Mouse (Mus musculus) neural tube, embryonic 15.5 days (tissue): Measurements from ENCODE around the gene Tspan32. TPM values are rescaled to one million over a fixed set of nuclear protein-coding genes. Genes with fewer than 3 reads are reported as not detected.

Experiments
- ATAC-seq: fragments of 200-750 bp; cut with Nextera tagmentation; 2 replicates; pipeline ENCODE4 v1.8.0; 2017; ENCODE audit warnings: mild to moderate bottlenecking, moderate TSS enrichment, moderate library complexity; ENCODE audit not compliant: low FRiP score
- H3K27ac ChIP-seq: fragments of 300-500 bp; sonication (generic); replicated peaks from 2 replicates; pipeline ENCODE4 v1.5.1; 2015; ENCODE audit warnings: mild to moderate bottlenecking, inconsistent platforms
- H3K27me3 ChIP-seq: fragments of 300-500 bp; sonication (generic); replicated peaks from 2 replicates; pipeline ENCODE4 v1.6.1; 2015; ENCODE audit warnings: inconsistent platforms
- H3K36me3 ChIP-seq: fragments of 300-500 bp; sonication (generic); 2 replicates; pipeline ENCODE4 v1.6.1; 2015; ENCODE audit warnings: inconsistent platforms
- H3K4me1 ChIP-seq: fragments of 300-500 bp; sonication (generic); 2 replicates; pipeline ENCODE4 v1.6.1; 2015; ENCODE audit warnings: inconsistent platforms
- H3K4me2 ChIP-seq: fragments of 300-500 bp; sonication (generic); 2 replicates; pipeline ENCODE4 v1.6.1; 2015; ENCODE audit warnings: inconsistent platforms, mild to moderate bottlenecking, moderate library complexity
- H3K4me3 ChIP-seq: fragments of 300-500 bp; sonication (generic); replicated peaks from 2 replicates; pipeline ENCODE4 v1.5.1; 2015; ENCODE audit warnings: mild to moderate bottlenecking, inconsistent platforms
- H3K9ac ChIP-seq: fragments of 300-500 bp; sonication (generic); replicated peaks from 2 replicates; pipeline ENCODE4 v1.6.1; 2015; ENCODE audit warnings: mild to moderate bottlenecking, inconsistent platforms
- H3K9me3 ChIP-seq: fragments of 300-500 bp; sonication (generic); replicated peaks from 2 replicates; pipeline ENCODE4 v1.6.1; 2016; ENCODE audit warnings: inconsistent platforms
- WGBS: fragments of 180-500 bp; shearing (Covaris S2); methylation state at CpG from one replicate; pipeline ENCODE4 v1.1.7; 2015; ENCODE audit warnings: mixed read lengths; 5-methylcytosine and 5-hydroxymethylcytosine counted together
- polyA plus RNA-seq: library from polyadenylated mRNA; unstranded; fragments of >200 nt; fragmentation: Nextera tagmentation; extraction: Ambion mirVana; gene quantifications from 2 replicates; pipeline ENCODE4 v1.2.1, GENCODE M21; 2015

Gene Tspan32
- polyA plus RNA-seq, 1 experiment from 2014 or later: 0.51 TPM

DNA sequence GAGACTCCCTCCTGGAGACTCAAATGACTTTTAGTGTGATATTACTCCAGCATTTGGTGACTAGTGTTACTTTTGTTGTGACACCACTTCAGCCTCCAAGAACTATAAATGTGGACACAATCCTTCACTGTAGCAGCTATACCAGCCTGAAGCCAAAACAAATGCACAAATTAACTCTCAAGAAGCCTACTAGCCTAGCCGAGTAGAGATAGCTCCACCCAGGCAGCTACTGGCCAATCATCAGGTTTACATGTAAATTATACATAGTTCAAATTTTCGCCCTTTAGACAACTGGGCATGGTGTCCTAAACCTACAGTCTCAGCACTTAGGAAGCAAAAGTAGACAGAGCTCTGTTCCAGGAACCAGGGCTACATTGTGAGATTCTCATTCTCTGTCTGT lies 46.5 kb downstream of the Tspan32 start:
- 84% methylated on average over 2 of the region's 2 CpGs for WGBS
- Histone ChIP-seq H3K36me3 (no peaks in the 10 kb centered on the region), H3K27me3 (no peaks in the 10 kb centered on the region), H3K4me2 (no peak overlapping the region), H3K9me3 (no peaks in the 10 kb centered on the region), H3K4me1 (peaks cover 38% of the 10 kb centered on the region), H3K4me3 (no peak overlapping the region), H3K9ac (no peak overlapping the region), H3K27ac (no peak overlapping the region)
- no peak for ATAC-seq

DNA sequence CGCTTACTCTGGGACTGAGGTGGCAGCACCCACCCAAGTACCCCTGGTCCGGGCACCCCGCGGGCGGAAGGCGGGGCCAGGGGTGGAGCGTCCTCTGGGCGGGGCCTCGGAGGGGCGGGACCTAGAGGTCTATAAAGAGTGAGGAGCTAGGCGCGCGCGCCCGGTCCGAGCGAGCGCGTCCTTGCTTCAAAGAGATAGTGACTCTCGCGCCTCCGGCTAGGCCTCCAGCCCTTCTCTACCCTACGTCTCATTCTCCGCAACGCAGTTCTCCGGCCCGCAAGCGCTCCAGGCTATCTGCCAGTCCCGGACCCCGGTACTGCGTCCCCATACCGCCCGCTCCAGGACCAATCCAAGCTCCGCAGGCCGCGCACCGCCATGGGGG lies 47.8 kb downstream of the Tspan32 start, which contains the start of gene Cd81:
TSS of gene Cd81 (plus strand) at position 114 of the 382 bp plus-strand sequence.
- peak; percentile 82 for ATAC-seq

DNA sequence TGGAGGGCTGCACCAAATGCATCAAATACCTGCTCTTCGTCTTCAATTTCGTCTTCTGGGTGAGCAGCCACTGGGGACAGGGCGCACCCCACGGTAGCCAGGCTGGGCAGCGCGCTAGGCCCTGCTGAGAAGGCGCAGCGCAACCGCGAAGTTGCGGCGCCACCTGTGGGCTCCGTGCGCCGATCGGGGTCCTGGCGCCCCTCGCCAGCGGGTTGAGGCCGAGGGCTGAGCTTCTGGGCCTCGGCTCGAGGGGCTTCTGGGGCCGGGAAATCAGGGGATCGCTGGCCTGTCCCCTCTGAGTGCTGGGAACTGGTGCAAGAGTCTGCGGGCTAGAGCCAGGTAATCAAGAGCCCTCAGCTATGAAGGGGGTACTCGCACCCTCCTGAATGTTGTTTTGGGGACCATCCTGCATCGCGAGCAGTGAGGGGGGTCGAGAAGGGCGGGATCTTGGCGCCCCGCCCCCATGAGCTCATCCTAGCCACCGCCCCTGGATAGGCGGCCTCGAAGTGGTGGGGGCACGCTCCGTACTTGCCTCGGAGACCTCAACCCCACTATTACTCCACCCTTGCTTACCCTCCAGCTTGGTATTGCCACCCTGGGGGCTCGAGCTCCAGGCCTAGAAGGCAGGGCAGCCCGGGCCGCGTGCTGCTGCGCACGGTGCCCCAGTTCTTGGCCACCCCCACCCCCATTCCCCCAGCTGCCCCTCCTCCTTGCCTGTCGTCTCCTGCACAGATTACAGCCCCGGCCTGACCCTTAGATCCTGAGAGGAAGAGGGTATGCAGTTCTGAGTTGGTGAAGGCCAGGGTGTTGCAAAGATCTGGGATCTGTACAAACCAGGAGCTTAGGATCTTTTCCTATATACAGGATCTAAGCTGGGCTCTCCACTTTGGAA lies 48.4 kb downstream of the Tspan32 start:
- H3K9me3 ChIP-seq: no peaks in the 10 kb centered on the region
- peak overlapping the region; percentile 87 for H3K4me3 ChIP-seq
- peaks cover 57% of the 10 kb centered on the region for H3K4me1 ChIP-seq
- no peaks in the 10 kb centered on the region for H3K36me3 ChIP-seq
- peak overlapping the region; percentile 70 for H3K4me2 ChIP-seq
- no peaks in the 10 kb centered on the region for H3K27me3 ChIP-seq
- peak overlapping the region; percentile 93 for H3K9ac ChIP-seq
- under 1% methylated on average over 40 of the region's 46 CpGs for WGBS
- peak; percentile 90 for ATAC-seq
- peak overlapping the region; percentile 88 for H3K27ac ChIP-seq

More for the DNA sequence above, 47.8 kb downstream of the Tspan32 start, which contains the start of gene Cd81:
- H3K27ac ChIP-seq: peak within 1 kb of the TSS; percentile 88
- peak within 1 kb of the TSS; percentile 70 for H3K4me2 ChIP-seq
- no peaks in the 10 kb centered on the region for H3K27me3 ChIP-seq
- peak within 1 kb of the TSS; percentile 93 for H3K9ac ChIP-seq
- H3K4me3 ChIP-seq: peak within 1 kb of the TSS; percentile 87
- H3K9me3 ChIP-seq: no peaks in the 10 kb centered on the region
- H3K36me3 ChIP-seq: no peaks in the 10 kb centered on the region
- WGBS: 0% methylated on average over 37 of the region's 37 CpGs
- peaks cover 51% of the 10 kb centered on the region for H3K4me1 ChIP-seq

DNA sequence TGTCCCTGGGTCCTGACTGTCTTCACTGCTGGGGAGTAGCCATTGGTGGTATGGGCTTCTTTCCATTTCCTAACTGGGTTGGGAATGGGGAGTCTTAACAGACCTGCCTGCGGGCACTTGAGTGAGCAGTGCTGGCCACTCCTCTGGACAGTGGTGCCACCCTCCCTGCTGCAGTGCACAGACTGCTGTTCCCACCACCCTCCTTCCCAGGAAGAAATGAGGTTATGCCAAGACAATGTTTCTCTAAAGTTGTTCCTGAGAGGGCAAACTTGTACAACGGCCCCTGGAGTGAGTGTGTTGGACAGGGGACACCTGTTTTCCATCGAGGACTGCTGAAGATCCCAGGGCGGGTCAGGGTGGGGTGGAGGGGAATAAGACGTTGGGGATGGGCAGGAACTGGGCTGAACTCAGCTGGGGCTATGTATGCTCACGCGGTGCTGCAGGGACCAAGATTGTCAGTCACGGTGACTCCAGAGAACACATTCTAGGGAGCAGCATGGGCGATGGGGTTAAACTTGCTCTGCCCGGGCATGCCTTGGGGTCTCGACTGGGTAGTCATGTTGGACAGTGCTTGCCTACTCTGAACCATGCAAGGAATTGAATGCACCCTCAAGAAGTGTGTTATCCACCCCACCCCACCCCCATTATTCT lies 49.2 kb downstream of the Tspan32 start:
- H3K36me3 ChIP-seq: no peaks in the 10 kb centered on the region
- no peaks in the 10 kb centered on the region for H3K9me3 ChIP-seq
- H3K4me1 ChIP-seq: peaks cover 65% of the 10 kb centered on the region
- H3K4me3 ChIP-seq: peak overlapping the region; percentile 87
- H3K27me3 ChIP-seq: no peaks in the 10 kb centered on the region
- peak overlapping the region; percentile 93 for H3K9ac ChIP-seq
- H3K4me2 ChIP-seq: peak overlapping the region; percentile 70
- 62% methylated on average over 11 of the region's 11 CpGs for WGBS
- ATAC-seq: 0 out of 2 replicates have a peak, but pooled peaks have one; percentile 23
- peak overlapping the region; percentile 88 for H3K27ac ChIP-seq

DNA sequence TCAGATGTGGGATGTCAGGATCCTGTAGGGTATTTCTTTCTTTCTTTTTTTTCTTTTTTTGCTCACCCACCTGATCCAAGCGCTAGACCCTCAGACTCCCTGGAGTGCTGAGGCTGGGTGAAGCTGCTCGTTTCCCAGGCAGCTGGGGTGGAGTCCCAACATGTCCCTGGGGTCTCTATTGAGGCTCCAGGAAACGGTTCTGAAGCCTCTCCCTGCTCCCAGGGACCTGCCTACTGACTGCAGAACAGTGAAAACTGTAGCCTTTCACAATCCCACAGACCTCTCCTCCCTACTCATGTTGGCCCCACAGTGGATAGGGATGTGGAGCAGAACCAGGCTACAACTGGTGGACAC lies 49.7 kb downstream of the Tspan32 start:
- Histone ChIP-seq H3K4me1 (peaks cover 69% of the 10 kb centered on the region), H3K4me3 (peak overlapping the region; percentile 87), H3K4me2 (peak overlapping the region; percentile 70), H3K27me3 (no peaks in the 10 kb centered on the region), H3K9me3 (no peaks in the 10 kb centered on the region), H3K27ac (no peak overlapping the region), H3K36me3 (no peaks in the 10 kb centered on the region), H3K9ac (peak overlapping the region; percentile 93)
- 24% methylated on average over 3 of the region's 3 CpGs for WGBS
- ATAC-seq: no peak

DNA sequence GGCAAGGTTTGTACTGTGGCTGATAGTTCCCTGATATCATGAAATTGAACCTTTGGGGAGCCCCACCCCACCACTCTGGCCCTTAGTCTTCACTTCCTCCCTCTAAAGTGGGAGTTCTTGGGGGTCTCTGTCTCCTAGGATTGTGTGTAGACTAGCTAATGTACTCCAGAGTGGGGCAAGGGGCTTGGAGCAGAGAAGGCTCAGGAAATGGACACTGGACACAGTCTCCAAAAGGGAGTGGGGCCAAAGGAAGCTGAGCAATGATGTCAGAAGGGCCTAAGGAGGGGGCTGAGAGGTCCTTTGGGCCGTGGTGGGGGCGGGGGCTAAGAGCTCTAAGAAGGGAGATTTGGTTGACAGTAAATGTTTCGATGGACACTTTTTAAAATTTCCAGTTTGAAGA lies 50.2 kb downstream of the Tspan32 start:
- Histone ChIP-seq H3K9me3 (no peaks in the 10 kb centered on the region), H3K27me3 (no peaks in the 10 kb centered on the region), H3K36me3 (no peaks in the 10 kb centered on the region), H3K4me1 (peaks cover 71% of the 10 kb centered on the region), H3K4me2 (peak overlapping the region; percentile 70), H3K27ac (peak overlapping the region; percentile 48), H3K4me3 (peak overlapping the region; percentile 87), H3K9ac (peak overlapping the region; percentile 93)
- ATAC-seq: no peak
- 91% methylated on average over 3 of the region's 3 CpGs for WGBS

DNA sequence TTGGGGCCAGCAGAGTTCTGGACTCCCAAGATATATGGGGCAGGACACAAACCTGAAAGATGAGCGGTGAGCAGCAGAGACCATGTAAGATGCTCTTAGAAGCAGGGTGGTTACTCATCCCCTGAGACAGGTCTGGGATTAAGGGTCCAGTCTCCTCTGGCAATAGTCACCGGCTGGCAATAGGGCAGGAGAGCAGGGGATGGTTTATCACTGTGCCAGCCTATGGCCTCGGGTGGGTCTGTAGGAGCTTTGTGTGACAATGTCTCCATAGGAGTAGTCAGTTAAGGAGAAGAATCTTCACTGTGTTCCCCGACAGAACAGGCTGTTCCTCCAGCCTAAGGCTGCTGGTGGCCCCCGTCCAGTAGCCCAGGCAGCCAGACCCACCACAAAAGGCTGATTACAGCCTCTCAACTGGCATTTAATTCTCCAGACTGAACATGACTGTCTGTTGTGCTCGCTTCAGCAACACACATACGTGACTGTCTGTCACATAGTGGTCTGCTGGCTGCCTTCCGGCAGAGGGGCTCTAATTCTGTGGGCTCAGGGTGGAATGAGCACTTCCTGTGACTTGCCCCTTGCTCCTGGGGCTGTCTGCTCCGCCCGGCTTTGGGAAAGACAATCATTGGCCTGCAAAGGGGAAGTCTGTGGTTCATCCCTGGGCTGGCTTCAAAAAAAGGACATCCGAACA lies 50.8 kb downstream of the Tspan32 start:
- Histone ChIP-seq H3K9me3 (no peaks in the 10 kb centered on the region), H3K36me3 (0 out of 2 replicates have a peak, but pooled peaks cover 1% of the 10 kb centered on the region), H3K4me3 (peak overlapping the region; percentile 87), H3K4me2 (peak overlapping the region; percentile 70), H3K27me3 (no peaks in the 10 kb centered on the region), H3K4me1 (peaks cover 77% of the 10 kb centered on the region), H3K27ac (peak overlapping the region; percentile 48), H3K9ac (peak overlapping the region; percentile 93; the same call in 1 of the 2 replicates)
- ATAC-seq: no peak
- WGBS: 68% methylated on average over 11 of the region's 11 CpGs

DNA sequence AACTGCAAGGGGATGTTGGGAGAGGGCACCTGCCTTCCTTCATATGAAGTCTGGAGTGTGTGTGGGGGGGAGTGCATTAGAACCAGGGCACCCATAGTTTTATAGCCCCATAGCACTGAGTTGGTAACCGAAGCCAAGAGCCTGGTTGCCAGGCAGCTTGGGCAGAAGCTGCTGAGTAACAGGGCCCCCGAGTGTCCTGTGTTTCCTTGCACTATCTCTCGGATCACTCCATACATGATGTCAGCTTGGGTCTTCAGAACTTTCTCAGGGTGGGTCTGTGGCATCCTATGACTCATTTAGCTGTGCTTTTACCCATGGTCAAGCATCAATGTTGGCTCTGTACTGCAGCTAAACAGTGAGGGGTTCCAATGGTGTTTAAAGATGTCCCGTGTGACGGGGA lies 52.2 kb downstream of the Tspan32 start:
- 0 out of 2 replicates have a peak, but pooled peaks cover 3% of the 10 kb centered on the region for H3K36me3 ChIP-seq
- H3K4me2 ChIP-seq: peak overlapping the region; percentile 15
- no peak overlapping the region for H3K27ac ChIP-seq
- no peak overlapping the region for H3K4me3 ChIP-seq
- ATAC-seq: no peak
- no peaks in the 10 kb centered on the region for H3K9me3 ChIP-seq
- H3K4me1 ChIP-seq: peaks cover 81% of the 10 kb centered on the region
- H3K9ac ChIP-seq: no peak overlapping the region
- H3K27me3 ChIP-seq: no peaks in the 10 kb centered on the region
- 83% methylated on average over 5 of the region's 5 CpGs for WGBS

DNA sequence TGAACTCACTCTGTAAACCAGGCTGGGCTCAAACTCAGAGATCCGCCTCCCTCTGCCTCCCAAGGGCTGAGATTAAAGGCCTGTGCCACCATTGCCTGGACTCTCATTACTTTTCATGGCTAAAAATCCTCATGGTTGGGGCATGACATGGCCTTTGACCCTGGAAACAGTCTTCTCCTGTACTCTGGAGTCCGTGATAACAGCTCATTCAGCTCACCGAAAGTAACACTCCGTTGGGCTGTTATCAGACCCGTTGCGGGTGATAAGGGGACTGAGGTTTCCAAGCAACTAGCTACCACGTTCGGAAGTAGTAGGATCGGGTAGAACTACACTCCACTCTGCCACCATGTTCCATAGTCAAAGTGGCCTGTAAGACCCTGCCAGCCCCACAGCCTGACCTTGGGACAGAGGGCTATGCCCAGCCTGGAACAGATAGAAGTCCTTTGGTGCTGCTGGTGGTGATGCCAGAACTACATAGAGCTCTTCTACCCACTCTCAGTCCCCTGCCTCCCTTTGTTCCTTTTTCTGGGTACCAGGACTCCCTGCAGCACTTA lies 52.9 kb downstream of the Tspan32 start:
- Histone ChIP-seq H3K27me3 (no peaks in the 10 kb centered on the region), H3K4me2 (0 out of 2 replicates have a peak overlapping the region, but pooled peaks have one; percentile 3), H3K9me3 (no peaks in the 10 kb centered on the region), H3K27ac (peak overlapping the region; percentile 54; the same call in 1 of the 2 replicates), H3K4me3 (no peak overlapping the region), H3K4me1 (peaks cover 76% of the 10 kb centered on the region), H3K36me3 (peaks cover 10% of the 10 kb centered on the region; the same call in 1 of the 2 replicates), H3K9ac (no peak overlapping the region)
- WGBS: 80% methylated on average over 9 of the region's 9 CpGs
- ATAC-seq: no peak

DNA sequence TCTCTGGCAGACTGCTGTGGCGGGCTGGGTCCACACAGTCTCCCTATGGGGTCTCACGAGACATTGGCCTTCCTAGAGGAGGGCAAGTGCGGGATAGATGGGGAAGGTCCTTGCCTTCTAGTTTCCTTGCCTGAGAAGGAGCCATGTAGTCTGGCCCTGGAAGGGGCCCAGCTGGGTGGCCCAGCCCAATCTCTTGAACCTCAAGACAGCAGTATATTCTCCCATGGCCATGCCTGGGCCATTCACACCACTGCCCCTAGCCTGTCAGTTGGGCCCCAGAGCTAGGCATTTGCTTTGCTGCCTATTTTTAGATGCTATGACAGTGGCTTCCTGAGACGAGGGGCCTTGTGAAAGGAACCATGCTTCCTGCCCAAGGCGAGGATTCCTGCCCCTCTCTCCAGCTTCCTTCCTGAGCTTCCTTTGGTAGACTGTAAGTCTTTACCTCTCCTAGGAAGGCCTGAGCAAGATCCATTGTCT lies 53.4 kb downstream of the Tspan32 start:
- Histone ChIP-seq H3K4me3 (no peak overlapping the region), H3K27ac (peak overlapping the region; percentile 54), H3K4me1 (peaks cover 76% of the 10 kb centered on the region), H3K27me3 (no peaks in the 10 kb centered on the region), H3K4me2 (0 out of 2 replicates have a peak overlapping the region, but pooled peaks have one; percentile 3), H3K9me3 (no peaks in the 10 kb centered on the region), H3K9ac (no peak overlapping the region), H3K36me3 (peaks cover 15% of the 10 kb centered on the region)
- WGBS: 79% methylated on average over 5 of the region's 5 CpGs
- no peak for ATAC-seq
